ENCODE assay signal across 18 mouse cellular contexts in the genomic region with DNA sequence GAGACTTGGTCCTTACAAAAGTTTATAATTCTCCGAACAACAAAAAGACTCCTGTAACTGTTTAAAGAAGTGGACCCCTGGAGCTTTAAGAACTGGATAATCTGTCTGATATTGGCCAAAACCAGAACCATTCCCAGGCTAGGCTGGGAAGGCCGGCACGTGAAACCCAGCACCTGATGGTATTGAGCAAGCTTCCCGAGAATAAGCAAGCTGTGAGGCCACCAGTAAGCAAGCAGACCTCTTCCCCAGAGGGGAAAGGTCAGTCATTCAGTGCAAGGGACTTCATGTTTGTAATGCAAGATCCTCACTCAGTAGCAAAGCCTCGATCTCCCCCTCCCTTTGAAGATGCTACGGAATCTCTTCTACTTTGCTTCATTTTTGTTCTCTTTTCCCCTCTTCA. TPM values are rescaled to one million over a fixed set of nuclear protein-coding genes. Genes with fewer than 3 reads are reported as not detected.
DNase-seq lines count a peak whose midpoint lies in the region; TF ChIP-seq lines count a peak whose summit lies in the region.
"Had no signal": no experiment of that assay in that cellular context is flagged by ENCODE, and none has a peak within 500 bp of the region (broad histone marks: within the 10 kb centered on the region; RNA-seq: fewer than 3 reads in every experiment).

No protein-coding gene starts in this region.

- no peak for TF ChIP-seq POLR2A in kidney, adult 2 months (IDR thresholded peaks at IDR 0.05; ENCODE audit: low read depth, low read length)

- no peak for TF ChIP-seq CTCF in kidney, adult 2 months (conservative IDR thresholded peaks at IDR 0.05; ENCODE audit: insufficient read depth, insufficient read length, low read depth, low read length)

- DNase-seq in adrenal gland, adult 2 months, result peak; percentile 27
- no peak for DNase-seq in adrenal gland, postnatal 14 days
- DNase-seq in kidney, adult 2 months, result peak; percentile 31
- no peak for DNase-seq in kidney, adult 9 months
- peak; percentile 64 for DNase-seq in adipocyte (ENCODE audit: low spot score)
- DNase-seq in yolk sac, embryonic 10.5 days (ENCODE audit: low spot score), result peak; percentile 82
- no peak for DNase-seq in ovary, adult 18-20 months (ENCODE audit: low spot score)
- DNase-seq: adrenal gland, postnatal 25 days; B cell, adult 2 months; cerebellum, adult 18-20 months; cerebellum, adult 9-11 months; cerebellum, postnatal 36 days; heart, adult 18-20 months; heart, postnatal 10 days; heart, postnatal 4 days had no signal

- no peaks in the 10 kb centered on the region for H3K27me3 ChIP-seq in kidney, adult 2 months (replicated peaks; ENCODE audit: control insufficient read depth, insufficient read depth, low read length)
- H3K27me3 ChIP-seq: forebrain, embryonic 15.5 days; hindbrain, embryonic 12.5 days had no signal

- WGBS in kidney, adult 2 months, result 64% methylated on average over 6 of the region's 6 CpGs

- H3K4me1 ChIP-seq in kidney, adult 2 months (ENCODE audit: control insufficient read depth, insufficient read depth, low read length), result peaks cover 2% of the 10 kb centered on the region; the same call in 1 of the 2 replicates

- no peak overlapping the region for H3K4me3 ChIP-seq in kidney, adult 2 months (ENCODE audit: insufficient read depth, low read depth, low read length)
- H3K4me3 ChIP-seq: forebrain, embryonic 15.5 days; heart, embryonic 10.5 days; hindbrain, embryonic 12.5 days had no signal

- peak overlapping the region; percentile 77 for H3K27ac ChIP-seq in kidney, adult 2 months (ENCODE audit: insufficient read depth, low read depth, low read length)
- H3K27ac ChIP-seq: forebrain, embryonic 15.5 days; heart, embryonic 10.5 days; hindbrain, embryonic 12.5 days had no signal

- H3K36me3 ChIP-seq in kidney, adult 2 months (ENCODE audit: control insufficient read depth, insufficient read depth, low read length), result peaks cover 2% of the 10 kb centered on the region; the same call in 1 of the 2 replicates

RNA-seq across cellular contexts. Expression of gene Zfyve26, which starts 3.2 kb away (rescaled TPM):
- 10 to 100 TPM; 19.7 to 23.0 TPM for total RNA-seq in adrenal gland, adult 2 months (2021)
- polyA plus RNA-seq in adrenal gland, adult 2 months (2012; rRNA removed), result 10.5 and 11.2 TPM in 2 replicates
- total RNA-seq in adrenal gland, postnatal 14 days (2021), result 22.0 and 23.1 TPM in 2 replicates
- 20.6 and 21.3 TPM in 2 replicates for polyA plus RNA-seq in kidney, adult 2 months (2012; rRNA removed)

RNA-seq across cellular contexts. Expression of gene Rad51b, which starts 4.2 kb away (rescaled TPM):
- under 1 TPM; 0.45 to 0.49 TPM for total RNA-seq in adrenal gland, adult 2 months (2021)
- polyA plus RNA-seq in adrenal gland, adult 2 months (2012; rRNA removed), result 0.07 and 0.08 TPM in 2 replicates
- total RNA-seq in adrenal gland, postnatal 14 days (2021), result 1.1 and 1.6 TPM in 2 replicates
- polyA plus RNA-seq in kidney, adult 2 months (2012; rRNA removed), result 0.14 TPM in 2 replicates

Comparison
In these comparisons a context has a peak if more than half of its experiments do, and no peak if none do; other contexts are left out.
1. DNase-seq: peak in adrenal gland, adult 2 months (single experiment), kidney, adult 2 months (single experiment), adipocyte (single experiment) and yolk sac, embryonic 10.5 days (single experiment); none in adrenal gland, postnatal 14 days (single experiment), kidney, adult 9 months (single experiment) and ovary, adult 18-20 months (single experiment).